Mouse (Mus musculus) forebrain, embryonic 16.5 days (tissue): ENCODE data around the gene Btg1-ps2. TPM values are rescaled to one million over a fixed set of nuclear protein-coding genes. Genes with fewer than 3 reads are reported as not detected.

Experiments
- polyA plus RNA-seq: library from polyadenylated mRNA; unstranded; fragments of >200 nt; fragmentation: Nextera tagmentation; extraction: Ambion mirVana; gene quantifications from 2 replicates; pipeline ENCODE4 v1.2.1, GENCODE M21; 2015

Btg1-ps2 gene
- polyA plus RNA-seq, 1 experiment from 2014 or later, result not detected

Other genes with a start within 250 kb of the Btg1-ps2 start
- gene Rhox5, start 238.3 kb downstream of the Btg1-ps2 start, polyA plus RNA-seq, result 0.56 TPM in 1 of 2 replicates, not detected in the other
- not detected in 2 replicates for gene Rhox6, start 216.2 kb downstream of the Btg1-ps2 start, polyA plus RNA-seq
- not detected in 2 replicates for gene Rhox7a, start 211.4 kb downstream of the Btg1-ps2 start, polyA plus RNA-seq
- gene Rhox8, start 164.2 kb downstream of the Btg1-ps2 start, polyA plus RNA-seq, result not detected in 2 replicates
- gene Rhox7b, start 145.9 kb downstream of the Btg1-ps2 start, polyA plus RNA-seq, result not detected in 2 replicates
- not detected in 2 replicates for gene Rhox9, start 141.3 kb downstream of the Btg1-ps2 start, polyA plus RNA-seq
- not detected in 2 replicates for gene Btg1-ps1, start 24.3 kb downstream of the Btg1-ps2 start, polyA plus RNA-seq
- gene Rhox10, start 23.4 kb upstream of the Btg1-ps2 start, polyA plus RNA-seq, result not detected in 2 replicates
- gene Rhox11, start 42.0 kb upstream of the Btg1-ps2 start, polyA plus RNA-seq, result not detected in 2 replicates
- not detected in 2 replicates for gene Rhox12, start 67.8 kb upstream of the Btg1-ps2 start, polyA plus RNA-seq
- not detected in 2 replicates for gene Rhox13, start 78.1 kb upstream of the Btg1-ps2 start, polyA plus RNA-seq
- gene Zbtb33, start 146.7 kb upstream of the Btg1-ps2 start, polyA plus RNA-seq, result 4.6 and 6.1 TPM in 2 replicates
- gene Tmem255a, start 209.3 kb upstream of the Btg1-ps2 start, polyA plus RNA-seq, result 10.9 and 16.3 TPM in 2 replicates